Mouse (Mus musculus): ENCODE measurements around the gene Ildr2. TPM values are rescaled to one million over a fixed set of nuclear protein-coding genes. Genes with fewer than 3 reads are reported as not detected.

Ildr2 gene
- total and polyA plus RNA-seq, 3 experiments: not detected

GRCm38 (mm10) chr1:166296371-166296770 is 42.4 kb downstream of the Ildr2 start:
- no peak for DNase-seq (ENCODE audit: extremely low read depth)
- H3K36me3 ChIP-seq (replicated peaks in 1 of 2; ENCODE audit: control insufficient read depth in 1 of 2, insufficient read depth in 1 of 2, low read length in 1 of 2): no peaks in the 10 kb centered on the region
- H3K79me2 ChIP-seq (replicated peaks; ENCODE audit: control insufficient read depth, extremely low read depth, insufficient read depth, poor library complexity, severe bottlenecking): no peaks in the 10 kb centered on the region
- peaks cover 12% of the 10 kb centered on the region for H3K27me3 ChIP-seq (replicated peaks)
- no peaks in the 10 kb centered on the region for H3K4me1 ChIP-seq (ENCODE audit: control insufficient read depth in 1 of 2, insufficient read depth in 2 of 2)
- H3K4me2 ChIP-seq (ENCODE audit: insufficient read depth, low read depth, poor library complexity, severe bottlenecking): no peak overlapping the region
- dilution Hi-C loops (cut with MboI; ENCODE audit: extremely low pct_ligation_motif_present, extremely low pct_unique_long_range_greater_than_20kb, low sequenced_read_pairs) (no loop called here), in situ Hi-C loops (cut with MboI; ENCODE audit: low pct_ligation_motif_present, low pct_unique_long_range_greater_than_20kb, low sequenced_read_pairs) (no loop called here)
- H3K4me3 ChIP-seq (replicated peaks in 1 of 3; ENCODE audit: low read depth in 2 of 3, low read length in 2 of 3, poor library complexity in 1 of 3): no peak overlapping the region
- no peak overlapping the region for H3K27ac ChIP-seq (ENCODE audit: insufficient read depth, low read depth)
- no peak for TF ChIP-seq ZC3H11A (IDR thresholded peaks at IDR 0.05; ENCODE audit: low read depth, low read length)
- TF ChIP-seq CHD2 (IDR thresholded peaks at IDR 0.05; ENCODE audit: low read length): no peak
- TF ChIP-seq MYC (IDR thresholded peaks at IDR 0.05; ENCODE audit: low read depth, low read length): no peak
- no peak for TF ChIP-seq TCF12 (IDR thresholded peaks at IDR 0.05; ENCODE audit: low read depth, low read length)
- TF ChIP-seq E2F4 (IDR thresholded peaks at IDR 0.05; ENCODE audit: insufficient replicate concordance, low read depth, low read length): no peak
- no peak for TF ChIP-seq GABPA (IDR thresholded peaks at IDR 0.05; ENCODE audit: insufficient replicate concordance, low read depth, low read length)
- TF ChIP-seq USF2 (conservative IDR thresholded peaks at IDR 0.05; ENCODE audit: low read depth, low read length): no peak
- TF ChIP-seq IRF4 (IDR thresholded peaks at IDR 0.05; ENCODE audit: low read depth, low read length): no peak
- no peak for TF ChIP-seq MAZ (IDR thresholded peaks at IDR 0.05; ENCODE audit: low read depth, low read length)
- no peak for TF ChIP-seq CTCF (conservative IDR thresholded peaks at IDR 0.05 in 1 of 2, IDR thresholded peaks at IDR 0.05 in 1 of 2; ENCODE audit: low read depth in 2 of 2, low read length in 2 of 2)
- no peak for TF ChIP-seq TBP (conservative IDR thresholded peaks at IDR 0.05; ENCODE audit: low read depth, low read length)
- TF ChIP-seq JUND (conservative IDR thresholded peaks at IDR 0.05; ENCODE audit: low read depth, low read length): no peak
- no peak for TF ChIP-seq ETS1 (conservative IDR thresholded peaks at IDR 0.05; ENCODE audit: low read depth, low read length)
- TF ChIP-seq SIN3A (IDR thresholded peaks at IDR 0.05; ENCODE audit: low read length): no peak
- TF ChIP-seq SMC3 (IDR thresholded peaks at IDR 0.05; ENCODE audit: low read depth, low read length): no peak
- TF ChIP-seq NELFE (IDR thresholded peaks at IDR 0.05; ENCODE audit: low read depth, low read length): no peak
- no peak for TF ChIP-seq PAX5 (IDR thresholded peaks at IDR 0.05; ENCODE audit: low read length)
- TF ChIP-seq JUN (IDR thresholded peaks at IDR 0.05; ENCODE audit: insufficient read depth, low read depth, low read length): no peak
- TF ChIP-seq BHLHE40 (IDR thresholded peaks at IDR 0.05; ENCODE audit: low read depth, low read length): no peak
- no peak overlapping the region for H3K9ac ChIP-seq (ENCODE audit: insufficient read depth, low read depth)
- no peaks in the 10 kb centered on the region for H3K9me3 ChIP-seq (replicated peaks; ENCODE audit: low read length)

- Histone ChIP-seq H3K27ac (ENCODE audit: insufficient read depth, low read depth) (no peak overlapping the region), H3K79me2 (replicated peaks; ENCODE audit: control insufficient read depth, extremely low read depth, insufficient read depth, poor library complexity, severe bottlenecking) (no peaks in the 10 kb centered on the region), H3K4me3 (replicated peaks in 1 of 3; ENCODE audit: low read depth in 2 of 3, low read length in 2 of 3, poor library complexity in 1 of 3) (no peak overlapping the region), H3K27me3 (replicated peaks) (peaks cover 12% of the 10 kb centered on the region), H3K9me3 (replicated peaks; ENCODE audit: low read length) (no peaks in the 10 kb centered on the region), H3K4me1 (ENCODE audit: control insufficient read depth in 1 of 2, insufficient read depth in 2 of 2) (no peaks in the 10 kb centered on the region), H3K9ac (ENCODE audit: insufficient read depth, low read depth) (no peak overlapping the region), H3K4me2 (ENCODE audit: insufficient read depth, low read depth, poor library complexity, severe bottlenecking) (no peak overlapping the region), H3K36me3 (replicated peaks in 1 of 2; ENCODE audit: control insufficient read depth in 1 of 2, insufficient read depth in 1 of 2, low read length in 1 of 2) (no peaks in the 10 kb centered on the region)
- dilution Hi-C loops (cut with MboI; ENCODE audit: extremely low pct_ligation_motif_present, extremely low pct_unique_long_range_greater_than_20kb, low sequenced_read_pairs): no loop called here
- in situ Hi-C loops (cut with MboI; ENCODE audit: low pct_ligation_motif_present, low pct_unique_long_range_greater_than_20kb, low sequenced_read_pairs): no loop called here
- DNase-seq (ENCODE audit: extremely low read depth): no peak
- TF ChIP-seq NRF1 (IDR thresholded peaks at IDR 0.05; ENCODE audit: low read depth, low read length) (no peak), JUND (conservative IDR thresholded peaks at IDR 0.05; ENCODE audit: low read depth, low read length) (no peak), MAX (IDR thresholded peaks at IDR 0.05; ENCODE audit: low read length) (no peak), RCOR1 (conservative IDR thresholded peaks at IDR 0.05; ENCODE audit: low read depth, low read length) (no peak), HCFC1 (IDR thresholded peaks at IDR 0.05; ENCODE audit: low read depth, low read length) (no peak), USF2 (conservative IDR thresholded peaks at IDR 0.05; ENCODE audit: low read depth, low read length) (no peak), EP300 (IDR thresholded peaks at IDR 0.05; ENCODE audit: low read length) (no peak)
These were observed 43.0 kb downstream of the Ildr2 start for GRCm38 (mm10) chr1:166296971-166297370.

All from CH12.LX (cell line).